Mouse (Mus musculus) spleen, adult 2 months (tissue): ENCODE results near the gene Tmem8.

Source experiments
- CTCF ChIP-seq: fragments of 200-500 bp; IDR thresholded peaks from 2 replicates; pipeline ENCODE4 v1.5.1; 2011; ENCODE audit warnings: mild to moderate bottlenecking, inconsistent platforms; ENCODE audit not compliant: insufficient read depth, insufficient read length, insufficient replicate concordance; ENCODE audit errors: extremely low read depth
- POLR2A ChIP-seq: fragments of 200-500 bp; IDR thresholded peaks from 2 replicates; pipeline ENCODE4 v1.6.1; 2011; ENCODE audit warnings: low read depth, low read length, inconsistent platforms

DNA sequence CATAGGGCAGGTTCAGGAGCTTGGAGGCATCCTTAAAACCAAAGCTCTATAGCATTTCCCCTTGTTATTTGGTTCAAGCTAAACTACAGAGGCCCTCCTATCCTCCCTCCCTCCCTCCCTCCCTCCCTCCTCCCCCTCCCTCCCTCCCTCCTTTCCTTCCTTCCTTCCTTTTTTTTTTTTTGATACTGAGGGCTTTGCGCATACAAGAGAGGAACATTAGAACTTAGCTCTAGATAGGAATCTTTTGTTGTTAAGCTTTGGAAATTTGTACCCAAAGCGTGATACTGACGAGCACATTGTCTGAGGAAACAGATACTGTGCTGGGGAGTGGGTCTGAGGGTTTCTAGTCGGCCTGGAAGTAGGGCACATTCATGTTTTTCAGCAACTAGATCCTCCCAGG is 7.5 kb upstream of the Tmem8 start:
- TF ChIP-seq POLR2A (no peak), CTCF (no peak)
